Mouse (Mus musculus): ENCODE measurements at regions not wholly inside any gene's neighbourhood (a gene's known extent, or its start where the extent isn't known, plus 50 kb on each side); places are given as distances from the start of the nearest gene placed in this dataset.
"Not testable (repeated sequence)": the region's sequence is repeated elsewhere in the genome, so short reads cannot be mapped to it uniquely, and the experiment has no call there.

- in situ Hi-C loops (cut with MboI, MseI), result no loop called here
Measured at GRCm38 (mm10) chr12:14250124-14250523, 98.3 kb upstream of the Fam84a start.

GRCm38 (mm10) chr12:14242720-14243119 lies 90.9 kb upstream of the Fam84a start:
- in situ Hi-C loops (cut with MboI, MseI), result not testable (repeated sequence)

GRCm38 (mm10) chr12:14237699-14238098 lies 85.8 kb upstream of the Fam84a start:
- in situ Hi-C loops (cut with MboI, MseI), result no loop called here

GRCm38 (mm10) chr12:14235351-14235750 lies 83.5 kb upstream of the Fam84a start:
- in situ Hi-C loops (cut with MboI, MseI), result no loop called here

DNA sequence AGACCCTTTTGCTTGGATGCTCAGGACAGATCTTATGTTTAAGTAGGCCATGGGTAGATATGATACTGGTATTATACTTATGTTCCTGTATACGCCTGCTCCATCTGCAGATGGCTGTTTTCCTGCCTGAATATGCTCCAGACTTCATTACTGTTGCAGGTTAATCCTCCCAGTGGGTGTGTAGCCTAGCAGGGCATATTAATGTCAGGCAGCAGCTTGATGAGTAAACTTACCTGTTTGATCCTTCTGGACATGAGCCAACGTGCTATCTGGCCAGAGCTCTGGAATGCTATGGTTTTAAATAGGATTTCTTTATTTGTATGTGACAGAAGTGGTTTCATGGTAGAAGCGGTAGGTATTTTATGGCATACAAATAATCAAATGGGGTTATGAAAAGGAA lies 60.8 kb upstream of the Fam84a start:
- in situ Hi-C loops (cut with MboI, MseI), result no loop called here

GRCm38 (mm10) chr12:14209881-14210280 lies 58.0 kb upstream of the Fam84a start:
- in situ Hi-C loops (cut with MboI, MseI), result loop anchor here (10.0 kb wide), 1 partner anchor 1555 kb away; no protein-coding TSS in a partner anchor

GRCm38 (mm10) chr12:14207288-14207687 lies 55.4 kb upstream of the Fam84a start:
- in situ Hi-C loops (cut with MboI, MseI), result loop anchor here (10.0 kb wide), 1 partner anchor 1558 kb away; no protein-coding TSS in a partner anchor

- in situ Hi-C loops (cut with MboI, MseI), result loop anchor here (10.0 kb wide), 1 partner anchor 1560 kb away; no protein-coding TSS in a partner anchor
Measured at GRCm38 (mm10) chr12:14204491-14204890, 52.6 kb upstream of the Fam84a start.
